Mouse (Mus musculus) spleen, adult 2 months (tissue): Measurements from ENCODE around the gene Igf2bp3.

Source experiments
- CTCF ChIP-seq: fragments of 200-500 bp; IDR thresholded peaks from 2 replicates; pipeline ENCODE4 v1.5.1; 2011; ENCODE audit warnings: mild to moderate bottlenecking, inconsistent platforms; ENCODE audit not compliant: insufficient read depth, insufficient read length, insufficient replicate concordance; ENCODE audit errors: extremely low read depth
- POLR2A ChIP-seq: fragments of 200-500 bp; IDR thresholded peaks from 2 replicates; pipeline ENCODE4 v1.6.1; 2011; ENCODE audit warnings: low read depth, low read length, inconsistent platforms

GRCm38 (mm10) chr6:49173674-49174073 lies 41.1 kb downstream of the Igf2bp3 start:
- TF ChIP-seq CTCF: no peak
- TF ChIP-seq POLR2A: no peak
